Mouse (Mus musculus): ENCODE data around the gene Ftsj3. TPM values are rescaled to one million over a fixed set of nuclear protein-coding genes. Genes with fewer than 3 reads are reported as not detected.

Ftsj3 gene
- polyA plus RNA-seq, 1 experiment from 2014 or later, result 31.4 TPM

DNA sequence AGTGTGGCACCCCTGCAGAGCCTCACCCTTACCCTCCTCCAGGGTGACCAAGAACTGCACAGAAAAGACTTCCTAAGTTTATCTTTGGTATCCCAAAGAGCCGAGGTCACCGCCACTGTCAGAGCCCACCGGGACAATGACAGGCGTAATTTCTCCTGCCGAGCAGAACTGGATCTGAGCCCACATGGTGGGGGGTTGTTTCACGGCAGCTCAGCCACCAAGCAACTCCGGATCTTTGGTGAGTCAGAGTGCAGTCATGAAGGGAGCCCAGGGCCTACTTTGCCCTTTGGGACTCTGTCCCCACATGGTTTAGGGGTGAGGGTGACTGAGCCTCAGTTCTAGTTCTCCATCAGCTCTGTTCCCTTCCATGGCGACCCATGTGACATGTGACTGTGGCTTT, 28.2 kb upstream of the Ftsj3 start:
- no peak overlapping the region for H3K4me3 ChIP-seq (replicated peaks; ENCODE audit: low read length)
- 65% methylated on average over 8 of the region's 8 CpGs for WGBS

DNA sequence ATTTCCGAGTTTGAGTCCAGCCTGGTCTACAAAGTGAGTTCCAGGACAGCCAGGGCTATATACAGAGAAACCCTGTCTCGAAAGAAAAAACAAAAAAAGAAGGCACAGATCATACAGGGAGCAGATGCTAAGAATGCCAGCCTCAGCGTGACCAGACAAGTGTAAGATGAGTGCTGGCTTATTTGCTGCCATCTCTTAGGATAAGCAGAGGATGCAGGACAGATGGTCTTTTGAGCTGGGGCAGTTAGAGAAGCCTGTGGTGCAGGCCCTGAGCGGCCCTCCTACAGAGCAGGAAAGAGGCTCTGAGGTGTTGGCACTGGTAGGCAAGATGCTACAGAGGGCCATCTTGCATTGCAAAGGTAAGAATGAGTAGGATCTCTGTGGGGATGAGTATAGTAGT, 27.5 kb upstream of the Ftsj3 start:
- Histone ChIP-seq H3K4me1 (replicated peaks; ENCODE audit: control insufficient read depth, insufficient read depth, low read length) (no peaks in the 10 kb centered on the region), H3K27ac (no peak overlapping the region), H3K9ac (no peak overlapping the region), H3K27me3 (ENCODE audit: control insufficient read depth, insufficient read depth, low read length) (no peaks in the 10 kb centered on the region; the same call in 1 of the 2 replicates), H3K36me3 (replicated peaks; ENCODE audit: control insufficient read depth, insufficient read depth) (no peaks in the 10 kb centered on the region), H3K4me2 (replicated peaks) (no peak overlapping the region), H3K9me3 (ENCODE audit: control insufficient read depth, low read length) (no peaks in the 10 kb centered on the region), H3K4me3 (replicated peaks; ENCODE audit: low read length) (no peak overlapping the region)
- DNase-seq (ENCODE audit: low spot score) (no peak), ATAC-seq (ENCODE audit: low FRiP score) (no peak)
- WGBS, result 85% methylated on average over 4 of the region's 4 CpGs

More for the DNA sequence above, 28.2 kb upstream of the Ftsj3 start:
- H3K4me2 ChIP-seq (replicated peaks), result no peak overlapping the region
- H3K27ac ChIP-seq, result no peak overlapping the region
- no peaks in the 10 kb centered on the region for H3K4me1 ChIP-seq (replicated peaks; ENCODE audit: control insufficient read depth, insufficient read depth, low read length)
- DNase-seq (ENCODE audit: low spot score) (no peak), ATAC-seq (ENCODE audit: low FRiP score) (no peak)
- no peaks in the 10 kb centered on the region; the same call in 1 of the 2 replicates for H3K27me3 ChIP-seq (ENCODE audit: control insufficient read depth, insufficient read depth, low read length)
- no peak overlapping the region for H3K9ac ChIP-seq
- H3K36me3 ChIP-seq (replicated peaks; ENCODE audit: control insufficient read depth, insufficient read depth), result no peaks in the 10 kb centered on the region
- no peaks in the 10 kb centered on the region for H3K9me3 ChIP-seq (ENCODE audit: control insufficient read depth, low read length)

DNA sequence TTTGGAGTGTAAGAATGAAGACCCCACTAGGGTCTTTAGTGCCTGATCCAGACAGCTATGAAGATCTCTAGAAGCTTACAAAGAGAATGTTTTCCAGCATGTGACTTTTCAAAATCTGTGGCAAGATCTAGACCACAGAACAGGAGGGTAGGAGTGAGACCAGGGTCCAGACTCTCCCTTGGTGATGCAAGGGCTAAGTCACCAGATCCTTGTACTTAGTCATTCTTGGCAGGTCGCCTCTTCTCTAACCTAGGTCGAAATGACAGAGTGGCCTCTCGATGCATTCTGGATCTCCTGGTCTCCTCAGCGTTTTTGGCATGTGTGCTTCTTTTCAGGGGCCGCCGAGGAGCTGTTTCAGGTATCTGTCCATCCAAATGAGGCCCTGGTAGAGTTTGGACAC, 26.6 kb upstream of the Ftsj3 start:
- Histone ChIP-seq H3K9ac (no peak overlapping the region), H3K27ac (no peak overlapping the region), H3K4me2 (replicated peaks) (no peak overlapping the region), H3K4me3 (replicated peaks; ENCODE audit: low read length) (no peak overlapping the region), H3K36me3 (replicated peaks; ENCODE audit: control insufficient read depth, insufficient read depth) (no peaks in the 10 kb centered on the region), H3K4me1 (replicated peaks; ENCODE audit: control insufficient read depth, insufficient read depth, low read length) (no peaks in the 10 kb centered on the region), H3K27me3 (ENCODE audit: control insufficient read depth, insufficient read depth, low read length) (no peaks in the 10 kb centered on the region), H3K9me3 (ENCODE audit: control insufficient read depth, low read length) (no peaks in the 10 kb centered on the region)
- WGBS, result 95% methylated on average over 6 of the region's 6 CpGs
- DNase-seq (ENCODE audit: low spot score), result no peak
- no peak for ATAC-seq (ENCODE audit: low FRiP score)

DNA sequence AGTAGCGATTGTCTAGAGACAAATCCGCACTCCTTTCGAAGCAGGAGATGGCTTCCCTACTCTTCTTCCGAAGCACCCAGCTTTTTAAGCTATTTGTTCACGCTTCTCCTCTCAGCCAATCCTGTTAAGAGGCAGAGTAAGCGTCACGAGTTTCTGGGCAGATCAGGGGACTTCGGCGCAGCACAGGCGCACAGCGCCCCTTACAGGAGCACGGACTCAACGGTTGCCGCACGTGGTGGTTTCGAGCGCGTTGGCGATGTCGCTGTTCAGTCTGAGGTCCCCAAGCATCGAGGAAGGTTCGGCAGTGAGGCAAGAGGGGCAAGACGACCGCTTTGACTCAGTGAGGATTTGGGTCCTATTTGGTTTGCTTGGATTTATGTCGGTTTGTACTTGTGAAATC, 20.6 kb upstream of the Ftsj3 start, which contains the start of gene Tcam1:
Gene Tcam1 (plus strand): TSS at position 219 of the 400 bp plus-strand sequence.
- no peaks in the 10 kb centered on the region for H3K27me3 ChIP-seq (ENCODE audit: control insufficient read depth, insufficient read depth, low read length)
- no peaks in the 10 kb centered on the region for H3K36me3 ChIP-seq (replicated peaks; ENCODE audit: control insufficient read depth, insufficient read depth)
- no peak within 1 kb of the TSS for H3K27ac ChIP-seq
- H3K4me1 ChIP-seq (replicated peaks; ENCODE audit: control insufficient read depth, insufficient read depth, low read length), result peaks cover 5% of the 10 kb centered on the region
- ATAC-seq (ENCODE audit: low FRiP score) (peak; percentile 69), DNase-seq (ENCODE audit: low spot score) (peak; percentile 100)
- no peak within 1 kb of the TSS for H3K9ac ChIP-seq
- H3K9me3 ChIP-seq (ENCODE audit: control insufficient read depth, low read length), result no peaks in the 10 kb centered on the region
- H3K4me2 ChIP-seq (replicated peaks), result peak within 1 kb of the TSS; percentile 41
- 8% methylated on average over 25 of the region's 25 CpGs for WGBS
- H3K4me3 ChIP-seq (replicated peaks; ENCODE audit: low read length), result no peak within 1 kb of the TSS

DNA sequence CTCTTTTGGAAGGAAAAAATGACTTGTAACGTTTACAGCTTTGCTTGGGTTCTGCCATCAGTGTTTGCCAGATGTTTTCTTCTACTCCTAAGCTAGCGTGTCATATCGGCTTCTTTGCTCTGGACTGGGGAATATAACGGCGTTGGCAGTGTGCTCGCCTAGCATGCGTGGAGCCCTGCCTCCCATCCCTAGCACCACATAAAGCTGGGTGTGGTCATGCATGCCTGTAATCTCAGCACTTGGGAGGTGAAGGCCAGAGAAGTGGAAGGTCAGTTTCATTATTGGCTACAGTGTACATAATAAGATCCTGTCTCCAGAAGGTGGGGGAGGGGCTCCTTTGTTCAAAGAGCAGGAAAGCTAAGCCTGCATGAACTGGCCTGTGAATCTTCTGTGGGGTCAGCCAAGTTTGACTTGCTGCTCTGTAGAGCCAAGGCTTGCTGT, 19.1 kb upstream of the Ftsj3 start:
- WGBS, result 86% methylated on average over 7 of the region's 7 CpGs
- Histone ChIP-seq H3K4me3 (replicated peaks; ENCODE audit: low read length) (no peak overlapping the region), H3K27me3 (ENCODE audit: control insufficient read depth, insufficient read depth, low read length) (no peaks in the 10 kb centered on the region), H3K36me3 (replicated peaks; ENCODE audit: control insufficient read depth, insufficient read depth) (no peaks in the 10 kb centered on the region), H3K9ac (no peak overlapping the region), H3K27ac (no peak overlapping the region), H3K9me3 (ENCODE audit: control insufficient read depth, low read length) (no peaks in the 10 kb centered on the region), H3K4me2 (replicated peaks) (no peak overlapping the region), H3K4me1 (replicated peaks; ENCODE audit: control insufficient read depth, insufficient read depth, low read length) (peaks cover 9% of the 10 kb centered on the region)
- ATAC-seq (ENCODE audit: low FRiP score), result no peak
- DNase-seq (ENCODE audit: low spot score), result no peak

DNA sequence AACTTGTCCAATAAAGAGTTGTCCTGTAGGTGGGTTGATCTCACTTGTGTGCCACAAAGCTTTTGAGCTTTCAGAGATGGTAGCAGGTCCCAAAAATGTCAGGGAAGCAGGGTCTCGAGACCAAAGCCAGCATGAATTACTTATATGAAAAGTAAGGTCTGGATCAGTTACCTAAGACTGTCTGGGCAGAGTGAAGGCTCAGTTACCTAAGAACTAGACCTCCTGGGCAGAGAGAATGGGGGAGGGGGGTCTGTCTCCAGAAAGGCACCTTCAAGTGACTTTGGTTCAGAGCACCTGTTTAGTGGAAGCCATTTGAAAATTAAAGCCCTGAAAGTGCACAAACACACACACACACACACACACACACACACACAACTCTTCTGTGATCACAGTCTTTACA, 18.5 kb upstream of the Ftsj3 start:
- ATAC-seq (ENCODE audit: low FRiP score) (no peak), DNase-seq (ENCODE audit: low spot score) (no peak)
- Histone ChIP-seq H3K4me3 (replicated peaks; ENCODE audit: low read length) (no peak overlapping the region), H3K36me3 (replicated peaks; ENCODE audit: control insufficient read depth, insufficient read depth) (no peaks in the 10 kb centered on the region), H3K27me3 (ENCODE audit: control insufficient read depth, insufficient read depth, low read length) (no peaks in the 10 kb centered on the region), H3K4me2 (replicated peaks) (no peak overlapping the region), H3K9ac (no peak overlapping the region), H3K4me1 (replicated peaks; ENCODE audit: control insufficient read depth, insufficient read depth, low read length) (peaks cover 9% of the 10 kb centered on the region), H3K9me3 (ENCODE audit: control insufficient read depth, low read length) (no peaks in the 10 kb centered on the region), H3K27ac (no peak overlapping the region)
- 100% methylated on average over 1 of the region's 1 CpGs for WGBS

DNA sequence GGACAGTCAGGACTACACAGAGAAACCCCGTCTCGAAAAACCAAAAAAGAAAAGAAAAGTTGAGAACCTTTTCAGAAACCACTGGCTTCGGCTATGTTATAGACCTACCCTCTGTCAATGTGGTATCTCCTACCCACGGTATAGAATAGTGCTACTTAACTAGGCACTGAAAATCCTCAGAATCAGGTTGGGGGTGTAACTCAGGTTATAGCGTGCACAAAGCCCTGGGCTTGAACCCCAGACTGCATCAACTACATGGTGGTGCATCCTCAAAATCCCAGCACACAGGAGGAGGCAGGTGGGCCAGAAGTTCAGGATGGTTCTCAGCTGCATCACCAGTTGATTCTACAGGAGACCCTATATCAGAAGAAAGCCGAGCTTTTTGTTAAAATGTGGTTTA, 17.9 kb upstream of the Ftsj3 start:
- Histone ChIP-seq H3K4me2 (replicated peaks) (peak overlapping the region; percentile 80), H3K27ac (no peak overlapping the region), H3K9ac (no peak overlapping the region), H3K9me3 (ENCODE audit: control insufficient read depth, low read length) (no peaks in the 10 kb centered on the region), H3K36me3 (replicated peaks; ENCODE audit: control insufficient read depth, insufficient read depth) (no peaks in the 10 kb centered on the region), H3K4me1 (replicated peaks; ENCODE audit: control insufficient read depth, insufficient read depth, low read length) (peaks cover 15% of the 10 kb centered on the region), H3K27me3 (ENCODE audit: control insufficient read depth, insufficient read depth, low read length) (no peaks in the 10 kb centered on the region), H3K4me3 (replicated peaks; ENCODE audit: low read length) (no peak overlapping the region)
- DNase-seq (ENCODE audit: low spot score) (no peak), ATAC-seq (ENCODE audit: low FRiP score) (no peak)
- 96% methylated on average over 6 of the region's 6 CpGs for WGBS

DNA sequence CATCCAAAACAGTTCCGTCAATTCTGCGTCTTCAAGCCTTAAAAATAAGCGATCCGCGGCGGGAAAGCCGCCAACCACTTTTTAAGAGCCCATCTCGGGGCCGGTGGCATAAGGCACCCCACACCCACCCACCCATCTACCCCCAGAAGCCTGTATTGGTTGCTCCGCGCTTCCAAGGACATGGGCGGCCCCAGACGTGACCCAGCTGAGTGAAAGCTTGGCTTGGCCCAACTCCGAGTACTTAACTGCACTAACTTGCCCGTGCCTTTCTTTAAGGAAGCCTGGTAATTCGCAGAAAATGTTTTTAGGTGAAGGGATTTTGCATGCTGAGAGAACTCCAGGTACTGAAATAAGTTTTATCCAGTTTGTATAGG, 17.4 kb upstream of the Ftsj3 start:
- H3K4me3 ChIP-seq (replicated peaks; ENCODE audit: low read length), result peak overlapping the region; percentile 87
- peak overlapping the region; percentile 52 for H3K9ac ChIP-seq
- no peaks in the 10 kb centered on the region for H3K27me3 ChIP-seq (ENCODE audit: control insufficient read depth, insufficient read depth, low read length)
- H3K4me1 ChIP-seq (replicated peaks; ENCODE audit: control insufficient read depth, insufficient read depth, low read length), result peaks cover 20% of the 10 kb centered on the region
- no peaks in the 10 kb centered on the region for H3K36me3 ChIP-seq (replicated peaks; ENCODE audit: control insufficient read depth, insufficient read depth)
- H3K9me3 ChIP-seq (ENCODE audit: control insufficient read depth, low read length), result no peaks in the 10 kb centered on the region
- WGBS, result 19% methylated on average over 16 of the region's 16 CpGs
- H3K27ac ChIP-seq, result peak overlapping the region; percentile 66
- DNase-seq (ENCODE audit: low spot score) (no peak), ATAC-seq (ENCODE audit: low FRiP score) (peak; percentile 12; the same call in 1 of the 2 replicates)
- peak overlapping the region; percentile 80 for H3K4me2 ChIP-seq (replicated peaks)

DNA sequence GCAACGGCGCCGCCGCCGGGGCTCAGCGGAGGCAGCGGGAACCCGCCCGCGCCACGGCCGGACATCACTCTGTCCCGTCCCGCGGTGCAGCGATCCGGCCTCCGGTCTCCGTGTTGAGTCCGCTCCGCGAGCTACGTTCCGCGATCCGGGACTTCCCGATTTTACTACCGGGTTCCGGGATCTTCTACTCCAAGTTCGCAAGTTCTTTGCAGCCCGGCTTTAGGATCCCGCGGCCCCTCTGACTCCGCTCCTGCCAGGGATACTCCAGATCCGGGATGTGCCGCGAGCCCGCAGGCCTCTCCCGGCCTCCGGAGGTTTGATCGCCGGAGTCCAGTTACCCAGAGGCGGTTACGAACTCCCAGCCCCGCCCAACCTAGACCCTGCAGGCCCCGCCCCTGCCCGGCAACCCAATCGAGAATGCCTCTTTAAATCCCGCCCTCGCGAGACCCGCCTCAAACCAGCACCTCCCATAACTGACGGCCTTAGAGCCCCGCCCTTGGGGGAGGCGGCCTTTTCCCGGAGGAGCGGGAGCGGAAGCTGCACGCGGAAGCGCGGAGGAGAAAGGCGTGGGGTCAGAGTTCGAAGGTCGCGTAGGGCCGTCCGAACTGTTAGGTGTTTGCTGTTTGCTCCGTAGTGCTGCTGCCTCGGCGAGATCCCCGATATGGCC, 16.9 kb upstream of the Ftsj3 start, which contains the start of gene Smarcd2:
Gene Smarcd2 (minus strand): TSS at position 329 of the 667 bp plus-strand sequence.
- Histone ChIP-seq H3K36me3 (replicated peaks; ENCODE audit: control insufficient read depth, insufficient read depth) (no peaks in the 10 kb centered on the region), H3K4me1 (replicated peaks; ENCODE audit: control insufficient read depth, insufficient read depth, low read length) (peaks cover 25% of the 10 kb centered on the region), H3K9ac (peak within 1 kb of the TSS; percentile 94), H3K27ac (peak within 1 kb of the TSS; percentile 83), H3K27me3 (ENCODE audit: control insufficient read depth, insufficient read depth, low read length) (no peaks in the 10 kb centered on the region), H3K9me3 (ENCODE audit: control insufficient read depth, low read length) (no peaks in the 10 kb centered on the region), H3K4me3 (replicated peaks; ENCODE audit: low read length) (peak within 1 kb of the TSS; percentile 87), H3K4me2 (replicated peaks) (peak within 1 kb of the TSS; percentile 80)
- 0% methylated on average over 67 of the region's 72 CpGs for WGBS
- peak; percentile 93 for ATAC-seq (ENCODE audit: low FRiP score)
- DNase-seq (ENCODE audit: low spot score), result peak; percentile 96

All from hindbrain, embryonic 14.5 days (tissue).